Mouse (Mus musculus) forebrain, embryonic 10.5 days (tissue): Measurements from ENCODE around the gene Bcor. TPM values are rescaled to one million over a fixed set of nuclear protein-coding genes. Genes with fewer than 3 reads are reported as not detected.

ENCODE experiments used
- DNase-seq: peaks from one replicate; pipeline ENCODE4 v3.0.0-alpha.2; 2017; ENCODE audit warnings: low spot score; ENCODE audit errors: extremely low spot score
- H3K27ac ChIP-seq: fragments of 300-500 bp; sonication (generic); 2 replicates; pipeline ENCODE4 v1.5.1; 2016; ENCODE audit warnings: mild to moderate bottlenecking
- H3K27me3 ChIP-seq: fragments of 300-500 bp; sonication (generic); 2 replicates; pipeline ENCODE4 v1.6.1; 2016; ENCODE audit warnings: mild to moderate bottlenecking; ENCODE audit not compliant: poor library complexity, severe bottlenecking
- H3K36me3 ChIP-seq: fragments of 300-500 bp; sonication (generic); replicated peaks from 2 replicates; pipeline ENCODE4 v1.6.1; 2016; ENCODE audit warnings: mild to moderate bottlenecking, moderate library complexity
- H3K4me1 ChIP-seq: fragments of 300-500 bp; sonication (generic); 2 replicates; pipeline ENCODE4 v1.6.1; 2016
- H3K4me3 ChIP-seq: fragments of 300-500 bp; sonication (generic); 2 replicates; pipeline ENCODE4 v1.5.1; 2016; ENCODE audit warnings: mild to moderate bottlenecking, moderate library complexity
- H3K9me3 ChIP-seq: fragments of 300-500 bp; sonication (generic); 2 replicates; pipeline ENCODE4 v1.6.1; 2016; ENCODE audit warnings: mild to moderate bottlenecking, moderate library complexity
- WGBS: fragments of 180-500 bp; shearing (Covaris S2); methylation state at CpG from one replicate; pipeline ENCODE4 v1.1.7; 2016; 5-methylcytosine and 5-hydroxymethylcytosine counted together
- polyA plus RNA-seq: library from polyadenylated mRNA; unstranded; fragments of >200 nt; fragmentation: Nextera tagmentation; extraction: Ambion mirVana; gene quantifications from 2 replicates; pipeline ENCODE4 v1.2.1, GENCODE M21; 2016

The Bcor gene
- polyA plus RNA-seq: 18.0 and 18.9 TPM in 2 replicates

- no peaks in the 10 kb centered on the region for H3K36me3 ChIP-seq
- 10% methylated on average over 55 of the region's 56 CpGs for WGBS
- H3K27ac ChIP-seq: peak within 1 kb of the TSS; percentile 93
- H3K4me1 ChIP-seq: peaks cover 61% of the 10 kb centered on the region
- peak; percentile 58 for DNase-seq
- peaks cover 68% of the 10 kb centered on the region for H3K27me3 ChIP-seq
- H3K4me3 ChIP-seq: peak within 1 kb of the TSS; percentile 58
- H3K9me3 ChIP-seq: no peaks in the 10 kb centered on the region
Measured at GRCm38 (mm10) chrX:12159981-12160656, at the start of gene Bcor. TSS of gene Bcor (minus strand) at chrX:12160355.

GRCm38 (mm10) chrX:12202951-12203350 is 42.8 kb upstream of the Bcor start:
- WGBS: 90% methylated on average over 3 of the region's 3 CpGs
- no peak for DNase-seq

GRCm38 (mm10) chrX:12201111-12201510 is 41.0 kb upstream of the Bcor start:
- Histone ChIP-seq H3K36me3 (no peaks in the 10 kb centered on the region), H3K27me3 (peaks cover 14% of the 10 kb centered on the region), H3K27ac (no peak overlapping the region), H3K4me1 (no peaks in the 10 kb centered on the region), H3K9me3 (no peaks in the 10 kb centered on the region), H3K4me3 (no peak overlapping the region)
- no peak for DNase-seq
- WGBS: 90% methylated on average over 3 of the region's 3 CpGs

More at GRCm38 (mm10) chrX:12202951-12203350, 42.8 kb upstream of the Bcor start:
- Histone ChIP-seq H3K27ac (no peak overlapping the region), H3K36me3 (no peaks in the 10 kb centered on the region), H3K4me1 (no peaks in the 10 kb centered on the region), H3K9me3 (no peaks in the 10 kb centered on the region), H3K27me3 (peaks cover 8% of the 10 kb centered on the region), H3K4me3 (no peak overlapping the region)

GRCm38 (mm10) chrX:12195234-12195919 is 35.2 kb upstream of the Bcor start:
- DNase-seq: no peak
- Histone ChIP-seq H3K4me3 (no peak overlapping the region), H3K27ac (no peak overlapping the region), H3K9me3 (no peaks in the 10 kb centered on the region), H3K27me3 (peaks cover 50% of the 10 kb centered on the region), H3K36me3 (no peaks in the 10 kb centered on the region), H3K4me1 (no peaks in the 10 kb centered on the region)
- WGBS: 81% methylated on average over 11 of the region's 11 CpGs

DNA sequence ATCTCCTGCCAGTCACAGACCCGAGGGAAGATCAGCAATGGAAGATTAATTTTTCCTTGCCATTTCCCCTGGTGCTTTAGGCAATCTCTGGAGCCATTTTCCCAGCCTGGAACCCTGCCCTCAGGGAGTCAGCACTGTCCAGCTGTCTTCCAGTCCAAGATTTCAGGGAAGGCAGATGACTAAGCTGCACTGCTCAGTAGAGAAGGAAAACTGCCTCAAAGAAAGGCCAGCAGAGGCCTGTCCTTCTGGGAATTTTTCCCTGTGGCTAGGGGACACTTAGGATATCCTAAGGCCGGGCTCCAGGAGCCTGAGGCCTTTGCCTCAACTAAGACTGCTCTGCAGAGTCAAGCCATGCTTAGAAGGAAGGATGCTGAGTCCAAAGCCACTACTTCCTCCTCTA is 32.2 kb upstream of the Bcor start:
- H3K27ac ChIP-seq: no peak overlapping the region

GRCm38 (mm10) chrX:12189511-12189910 is 29.4 kb upstream of the Bcor start:
- Histone ChIP-seq H3K9me3 (no peaks in the 10 kb centered on the region), H3K4me3 (no peak overlapping the region), H3K27ac (no peak overlapping the region), H3K36me3 (no peaks in the 10 kb centered on the region), H3K4me1 (peaks cover 6% of the 10 kb centered on the region), H3K27me3 (peaks cover 49% of the 10 kb centered on the region)
- DNase-seq: no peak
- WGBS: 84% methylated on average over 4 of the region's 4 CpGs

More for the DNA sequence above, 32.2 kb upstream of the Bcor start:
- H3K4me1 ChIP-seq: peaks cover 6% of the 10 kb centered on the region
- H3K27me3 ChIP-seq: peaks cover 60% of the 10 kb centered on the region
- 75% methylated on average over 2 of the region's 2 CpGs for WGBS
- DNase-seq: no peak
- no peaks in the 10 kb centered on the region for H3K36me3 ChIP-seq
- H3K9me3 ChIP-seq: no peaks in the 10 kb centered on the region
- H3K4me3 ChIP-seq: no peak overlapping the region

- DNase-seq: no peak
- no peak overlapping the region for H3K27ac ChIP-seq
- peaks cover 16% of the 10 kb centered on the region for H3K4me1 ChIP-seq
- peaks cover 40% of the 10 kb centered on the region for H3K27me3 ChIP-seq
- no peaks in the 10 kb centered on the region for H3K9me3 ChIP-seq
- no peak overlapping the region for H3K4me3 ChIP-seq
- H3K36me3 ChIP-seq: no peaks in the 10 kb centered on the region
- 59% methylated on average over 16 of the region's 16 CpGs for WGBS
Measured at GRCm38 (mm10) chrX:12175198-12175960, 15.2 kb upstream of the Bcor start.

DNA sequence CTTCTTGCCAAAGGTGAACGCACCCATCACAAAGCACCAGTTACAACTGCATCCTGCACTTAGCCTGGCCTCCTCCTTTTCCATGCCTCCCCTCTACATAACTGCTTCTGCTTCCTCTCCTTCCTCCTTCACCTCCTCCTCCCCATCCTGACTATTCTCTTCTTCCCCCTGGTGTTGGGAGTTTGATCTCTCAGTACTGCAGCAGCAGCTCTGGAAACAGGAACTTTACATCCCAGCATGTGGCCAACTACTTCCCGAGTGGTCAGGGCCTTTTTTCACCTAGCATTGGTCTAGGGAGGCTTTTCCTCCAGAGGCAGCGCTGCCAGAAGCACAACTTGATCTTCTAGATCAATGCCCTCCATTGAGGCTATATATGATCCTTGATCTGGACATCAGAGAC is 10.0 kb upstream of the Bcor start:
- Histone ChIP-seq H3K4me1 (peaks cover 14% of the 10 kb centered on the region), H3K36me3 (no peaks in the 10 kb centered on the region), H3K9me3 (no peaks in the 10 kb centered on the region), H3K27me3 (peaks cover 63% of the 10 kb centered on the region), H3K4me3 (no peak overlapping the region), H3K27ac (no peak overlapping the region)
- no peak for DNase-seq
- 38% methylated on average over 3 of the region's 3 CpGs for WGBS

DNA sequence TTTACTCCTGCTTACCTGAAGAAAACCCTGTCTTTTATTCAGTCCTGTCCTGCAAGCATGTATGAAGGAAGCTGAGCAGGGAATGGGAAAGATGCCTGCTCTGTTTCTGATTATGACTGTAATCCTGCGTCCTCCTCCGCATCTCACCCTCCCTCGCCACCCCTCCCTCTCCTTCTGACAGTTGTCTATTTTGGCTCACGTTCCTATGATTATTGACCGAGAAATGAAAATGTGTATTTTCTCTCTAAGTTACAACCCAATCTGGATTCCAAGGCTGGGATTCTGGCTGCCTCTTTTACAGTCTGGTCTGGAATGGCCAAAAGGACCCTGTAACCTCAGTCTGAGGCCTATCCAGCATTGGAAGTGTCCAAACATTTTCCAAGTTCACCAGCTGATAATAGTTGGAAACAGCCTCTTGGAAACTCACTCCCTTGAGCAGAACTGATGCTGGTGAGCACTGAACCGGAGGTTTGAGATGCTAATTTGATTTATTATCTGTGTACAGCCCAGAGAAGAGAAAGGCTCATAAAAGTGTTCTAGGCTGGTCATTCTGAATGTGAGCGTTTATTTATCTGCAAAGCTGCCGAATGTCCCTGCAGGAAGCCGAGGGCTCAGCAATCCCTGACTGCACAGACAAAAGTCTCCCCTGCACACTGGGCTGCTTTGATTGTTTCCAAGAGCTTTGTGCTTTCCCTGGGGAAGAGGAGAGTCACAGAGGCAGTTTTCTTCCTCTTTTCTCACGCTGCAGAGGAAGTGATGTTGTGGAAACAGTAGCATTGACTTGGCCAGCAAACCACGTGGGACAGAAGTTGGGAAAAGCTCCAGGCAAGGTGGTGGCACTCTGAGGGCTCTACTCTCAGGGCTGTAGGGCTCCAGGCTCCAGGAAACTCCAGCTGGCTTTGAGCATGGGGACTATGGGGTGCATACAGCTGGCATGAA is 4.7 kb upstream of the Bcor start:
- Histone ChIP-seq H3K9me3 (no peaks in the 10 kb centered on the region), H3K4me3 (no peak overlapping the region), H3K36me3 (no peaks in the 10 kb centered on the region), H3K27ac (peak overlapping the region; percentile 72), H3K27me3 (peaks cover 56% of the 10 kb centered on the region), H3K4me1 (peaks cover 20% of the 10 kb centered on the region)
- WGBS: 52% methylated on average over 11 of the region's 11 CpGs
- DNase-seq: no peak

- H3K27ac ChIP-seq: peak overlapping the region; percentile 93
- no peaks in the 10 kb centered on the region for H3K9me3 ChIP-seq
- H3K4me3 ChIP-seq: peak overlapping the region; percentile 58
- WGBS: 5% methylated on average over 18 of the region's 19 CpGs
- peaks cover 60% of the 10 kb centered on the region for H3K4me1 ChIP-seq
- peaks cover 72% of the 10 kb centered on the region for H3K27me3 ChIP-seq
- DNase-seq: peak; percentile 37
- H3K36me3 ChIP-seq: no peaks in the 10 kb centered on the region
Measured at GRCm38 (mm10) chrX:12159534-12159881, 647 bp downstream of the Bcor start.

- H3K27me3 ChIP-seq: peaks cover 77% of the 10 kb centered on the region
- peaks cover 64% of the 10 kb centered on the region for H3K4me1 ChIP-seq
- no peaks in the 10 kb centered on the region for H3K9me3 ChIP-seq
- H3K27ac ChIP-seq: peak overlapping the region; percentile 93
- H3K36me3 ChIP-seq: no peaks in the 10 kb centered on the region
- H3K4me3 ChIP-seq: peak overlapping the region; percentile 58
- 12% methylated on average over 31 of the region's 31 CpGs for WGBS
- DNase-seq: no peak
Measured at GRCm38 (mm10) chrX:12158821-12159533, 1.2 kb downstream of the Bcor start.
